Mouse (Mus musculus) ovary, postnatal 36 days (tissue): ENCODE results near the gene Fgd3.

ENCODE experiments used
- DNase-seq: peaks from one replicate; pipeline ENCODE4 v3.0.0; 2022; ENCODE audit warnings: low spot score, mixed read lengths

Fgd3 gene

GRCm38 (mm10) chr13:49215504-49216219 is 104.4 kb downstream of the Fgd3 start, which contains the start of gene Card19:
Card19 (minus strand) TSS chr13:49216037.
- peak; percentile 95 for DNase-seq

- DNase-seq, result no peak
These were observed 105.0 kb downstream of the Fgd3 start for GRCm38 (mm10) chr13:49215128-49215503.

GRCm38 (mm10) chr13:49214454-49214853 is 105.7 kb downstream of the Fgd3 start:
- no peak for DNase-seq

- DNase-seq, result peak; percentile 48
These were observed 106.6 kb downstream of the Fgd3 start for GRCm38 (mm10) chr13:49213531-49213932.

- no peak for DNase-seq
These were observed 107.2 kb downstream of the Fgd3 start for GRCm38 (mm10) chr13:49212711-49213500.
